Mouse (Mus musculus) heart, embryonic 13.5 days (tissue): ENCODE results near the gene Col23a1. TPM values are rescaled to one million over a fixed set of nuclear protein-coding genes. Genes with fewer than 3 reads are reported as not detected.

Experiments
- ATAC-seq: fragments of 200-750 bp; cut with Nextera tagmentation; 2 replicates; pipeline ENCODE4 v1.8.0; 2017; ENCODE audit warnings: moderate TSS enrichment; ENCODE audit not compliant: insufficient number of reproducible peaks, low FRiP score, low TSS enrichment; ENCODE audit errors: extremely low read depth
- H3K27ac ChIP-seq: fragments of 300-500 bp; sonication (generic); replicated peaks from 2 replicates; pipeline ENCODE4 v1.5.1; 2015; ENCODE audit warnings: moderate library complexity, mild to moderate bottlenecking, inconsistent platforms
- H3K27me3 ChIP-seq: fragments of 300-500 bp; sonication (generic); replicated peaks from 2 replicates; pipeline ENCODE4 v1.6.1; 2015; ENCODE audit warnings: mild to moderate bottlenecking, inconsistent platforms
- H3K36me3 ChIP-seq: fragments of 300-500 bp; sonication (generic); 2 replicates; pipeline ENCODE4 v1.6.1; 2015; ENCODE audit warnings: mild to moderate bottlenecking, inconsistent platforms
- H3K4me1 ChIP-seq: fragments of 300-500 bp; sonication (generic); 2 replicates; pipeline ENCODE4 v1.6.1; 2015; ENCODE audit warnings: inconsistent platforms
- H3K4me2 ChIP-seq: fragments of 300-500 bp; sonication (generic); 2 replicates; pipeline ENCODE4 v1.6.1; 2015; ENCODE audit warnings: inconsistent platforms, mild to moderate bottlenecking, moderate library complexity
- H3K4me3 ChIP-seq: fragments of 300-500 bp; sonication (generic); 2 replicates; pipeline ENCODE4 v1.5.1; 2015; ENCODE audit warnings: moderate library complexity, mild to moderate bottlenecking, inconsistent platforms
- H3K9ac ChIP-seq: fragments of 300-500 bp; sonication (generic); 2 replicates; pipeline ENCODE4 v1.6.1; 2015; ENCODE audit warnings: inconsistent platforms, mild to moderate bottlenecking, moderate library complexity
- H3K9me3 ChIP-seq: fragments of 300-500 bp; sonication (generic); 2 replicates; pipeline ENCODE4 v1.6.1; 2016; ENCODE audit warnings: inconsistent platforms
- WGBS: fragments of 180-500 bp; shearing (Covaris S2); methylation state at CpG from one replicate; pipeline ENCODE4 v1.1.7; 2015; ENCODE audit warnings: mixed read lengths; 5-methylcytosine and 5-hydroxymethylcytosine counted together
- polyA plus RNA-seq: library from polyadenylated mRNA; unstranded; fragments of >200 nt; fragmentation: Nextera tagmentation; extraction: Ambion mirVana; gene quantifications from 2 replicates; pipeline ENCODE4 v1.2.1, GENCODE M21; 2015

Gene Col23a1
- polyA plus RNA-seq, 1 experiment from 2014 or later = 9.9 TPM

- WGBS = 80% methylated on average over 6 of the region's 6 CpGs
- no peak overlapping the region for H3K27ac ChIP-seq
- peaks cover 37% of the 10 kb centered on the region for H3K27me3 ChIP-seq
- ATAC-seq = no peak
- no peaks in the 10 kb centered on the region for H3K9me3 ChIP-seq
- H3K4me3 ChIP-seq = no peak overlapping the region
- H3K36me3 ChIP-seq = no peaks in the 10 kb centered on the region; the same call in 1 of the 2 replicates
- H3K4me2 ChIP-seq = no peak overlapping the region
- peaks cover 8% of the 10 kb centered on the region; the same call in 1 of the 2 replicates for H3K4me1 ChIP-seq
- no peak overlapping the region for H3K9ac ChIP-seq
Observed at GRCm38 (mm10) chr11:51518585-51518984, 228.9 kb downstream of the Col23a1 start.

GRCm38 (mm10) chr11:51521440-51521839 is 231.7 kb downstream of the Col23a1 start:
- Histone ChIP-seq H3K9me3 (no peaks in the 10 kb centered on the region), H3K4me2 (no peak overlapping the region), H3K27me3 (peaks cover 50% of the 10 kb centered on the region), H3K4me1 (peaks cover 13% of the 10 kb centered on the region), H3K27ac (peak overlapping the region; percentile 60), H3K9ac (no peak overlapping the region), H3K36me3 (no peaks in the 10 kb centered on the region; the same call in 1 of the 2 replicates), H3K4me3 (no peak overlapping the region)
- peak; percentile 33; the same call in 1 of the 2 replicates for ATAC-seq
- WGBS = 31% methylated on average over 3 of the region's 3 CpGs

- Histone ChIP-seq H3K36me3 (no peaks in the 10 kb centered on the region; the same call in 1 of the 2 replicates), H3K9ac (no peak overlapping the region), H3K27ac (no peak overlapping the region), H3K27me3 (peaks cover 53% of the 10 kb centered on the region), H3K4me1 (peaks cover 31% of the 10 kb centered on the region), H3K9me3 (no peaks in the 10 kb centered on the region), H3K4me3 (no peak overlapping the region), H3K4me2 (no peak overlapping the region)
- ATAC-seq = no peak
Observed at GRCm38 (mm10) chr11:51523215-51523614, 233.5 kb downstream of the Col23a1 start.

GRCm38 (mm10) chr11:51523625-51524024 is 233.9 kb downstream of the Col23a1 start:
- WGBS = 69% methylated on average over 9 of the region's 9 CpGs
- Histone ChIP-seq H3K27ac (no peak overlapping the region), H3K4me2 (no peak overlapping the region), H3K4me3 (no peak overlapping the region), H3K9ac (no peak overlapping the region), H3K4me1 (peaks cover 35% of the 10 kb centered on the region), H3K36me3 (no peaks in the 10 kb centered on the region), H3K9me3 (no peaks in the 10 kb centered on the region), H3K27me3 (peaks cover 55% of the 10 kb centered on the region)
- ATAC-seq = no peak

GRCm38 (mm10) chr11:51526631-51527161 is 237.0 kb downstream of the Col23a1 start:
- Histone ChIP-seq H3K4me1 (peaks cover 30% of the 10 kb centered on the region), H3K27me3 (peaks cover 42% of the 10 kb centered on the region), H3K27ac (peak overlapping the region; percentile 60), H3K9me3 (no peaks in the 10 kb centered on the region), H3K4me3 (no peak overlapping the region), H3K9ac (no peak overlapping the region), H3K4me2 (peak overlapping the region; percentile 48), H3K36me3 (no peaks in the 10 kb centered on the region)
- no peak for ATAC-seq
- WGBS = 14% methylated on average over 14 of the region's 14 CpGs

- Histone ChIP-seq H3K36me3 (no peaks in the 10 kb centered on the region), H3K4me3 (no peak overlapping the region), H3K4me1 (peaks cover 8% of the 10 kb centered on the region; the same call in 1 of the 2 replicates), H3K27ac (no peak overlapping the region), H3K9me3 (no peaks in the 10 kb centered on the region), H3K4me2 (no peak overlapping the region), H3K27me3 (peaks cover 30% of the 10 kb centered on the region; the same call in 1 of the 2 replicates), H3K9ac (no peak overlapping the region)
- no peak for ATAC-seq
- 63% methylated on average over 11 of the region's 11 CpGs for WGBS
Observed at GRCm38 (mm10) chr11:51533128-51533533, 243.4 kb downstream of the Col23a1 start.

GRCm38 (mm10) chr11:51534314-51534713 is 244.6 kb downstream of the Col23a1 start:
- WGBS = 14% methylated on average over 2 of the region's 2 CpGs
- no peak overlapping the region for H3K9ac ChIP-seq

GRCm38 (mm10) chr11:51538388-51538787 is 248.7 kb downstream of the Col23a1 start:
- Histone ChIP-seq H3K9me3 (no peaks in the 10 kb centered on the region), H3K9ac (no peak overlapping the region), H3K4me3 (no peak overlapping the region), H3K4me1 (no peaks in the 10 kb centered on the region), H3K27ac (no peak overlapping the region), H3K27me3 (peaks cover 19% of the 10 kb centered on the region; the same call in 1 of the 2 replicates), H3K36me3 (no peaks in the 10 kb centered on the region), H3K4me2 (no peak overlapping the region)
- WGBS = 54% methylated on average over 7 of the region's 7 CpGs
- ATAC-seq = no peak

More at GRCm38 (mm10) chr11:51534314-51534713, 244.6 kb downstream of the Col23a1 start:
- Histone ChIP-seq H3K9me3 (no peaks in the 10 kb centered on the region), H3K4me1 (no peaks in the 10 kb centered on the region), H3K4me2 (no peak overlapping the region), H3K27ac (no peak overlapping the region), H3K36me3 (no peaks in the 10 kb centered on the region), H3K4me3 (no peak overlapping the region), H3K27me3 (peaks cover 26% of the 10 kb centered on the region; the same call in 1 of the 2 replicates)
- ATAC-seq = no peak

- H3K4me3 ChIP-seq = no peak overlapping the region
- H3K27ac ChIP-seq = no peak overlapping the region
- no peak overlapping the region for H3K9ac ChIP-seq
- peaks cover 17% of the 10 kb centered on the region; the same call in 1 of the 2 replicates for H3K27me3 ChIP-seq
- H3K4me1 ChIP-seq = peaks cover under 1% of the 10 kb centered on the region; the same call in 1 of the 2 replicates
- no peak overlapping the region for H3K4me2 ChIP-seq
- ATAC-seq = no peak
- H3K9me3 ChIP-seq = no peaks in the 10 kb centered on the region
- 57% methylated on average over 13 of the region's 13 CpGs for WGBS
- H3K36me3 ChIP-seq = no peaks in the 10 kb centered on the region
Observed at GRCm38 (mm10) chr11:51538919-51539758, 249.4 kb downstream of the Col23a1 start.

GRCm38 (mm10) chr11:51539759-51540282 is 250.1 kb downstream of the Col23a1 start:
- H3K4me1 ChIP-seq = peaks cover 5% of the 10 kb centered on the region; the same call in 1 of the 2 replicates
- no peaks in the 10 kb centered on the region for H3K36me3 ChIP-seq
- ATAC-seq = peak; percentile 43; the same call in 1 of the 2 replicates
- no peak overlapping the region for H3K4me3 ChIP-seq
- no peak overlapping the region for H3K9ac ChIP-seq
- H3K4me2 ChIP-seq = no peak overlapping the region
- no peaks in the 10 kb centered on the region for H3K9me3 ChIP-seq
- peaks cover 14% of the 10 kb centered on the region; the same call in 1 of the 2 replicates for H3K27me3 ChIP-seq
- WGBS = 12% methylated on average over 10 of the region's 10 CpGs
- H3K27ac ChIP-seq = no peak overlapping the region

GRCm38 (mm10) chr11:51542424-51542823 is 252.7 kb downstream of the Col23a1 start:
- H3K4me2 ChIP-seq = no peak overlapping the region
- H3K36me3 ChIP-seq = no peaks in the 10 kb centered on the region
- H3K4me3 ChIP-seq = no peak overlapping the region
- peaks cover 5% of the 10 kb centered on the region; the same call in 1 of the 2 replicates for H3K4me1 ChIP-seq
- WGBS = 62% methylated on average over 9 of the region's 9 CpGs
- H3K27ac ChIP-seq = no peak overlapping the region
- H3K27me3 ChIP-seq = no peaks in the 10 kb centered on the region
- no peak for ATAC-seq
- no peak overlapping the region for H3K9ac ChIP-seq
- H3K9me3 ChIP-seq = no peaks in the 10 kb centered on the region
